Mouse (Mus musculus): Measurements from ENCODE around the gene Pde4a.

Pde4a gene

GRCm38 (mm10) chr9:21149077-21149653 is 16.3 kb upstream of the Pde4a start:
- no peak for DNase-seq (ENCODE audit: low read depth)

- DNase-seq (ENCODE audit: low read depth), result peak; percentile 90
Measured at GRCm38 (mm10) chr9:21149654-21150419, 15.7 kb upstream of the Pde4a start, which contains the start of gene Cdc37. Gene Cdc37, minus strand, starts transcription at chr9:21149982.

- DNase-seq (ENCODE audit: low read depth), result peak; percentile 45
Measured at GRCm38 (mm10) chr9:21152715-21153114, 12.8 kb upstream of the Pde4a start.

DNA sequence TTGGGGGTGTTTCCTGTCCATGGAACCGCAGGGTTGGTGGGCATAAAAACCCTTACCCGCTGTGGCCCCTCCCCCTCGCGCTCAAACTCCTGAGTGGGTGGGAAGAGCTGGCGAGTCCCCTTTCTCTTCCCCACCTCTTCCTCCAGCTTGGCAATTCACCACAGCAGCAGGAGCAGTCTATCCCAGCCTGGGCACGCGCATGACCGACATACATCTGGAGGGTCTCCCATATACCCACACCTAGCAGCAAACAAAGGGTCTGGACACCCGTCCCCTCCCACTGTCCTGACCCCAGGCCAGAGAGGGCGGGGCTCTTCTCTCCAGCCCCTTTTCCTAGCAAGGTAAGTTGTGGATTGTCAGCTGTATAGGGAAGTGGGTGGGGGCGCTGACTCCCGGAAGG is 12.2 kb upstream of the Pde4a start:
- DNase-seq (ENCODE audit: low read depth), result no peak

DNA sequence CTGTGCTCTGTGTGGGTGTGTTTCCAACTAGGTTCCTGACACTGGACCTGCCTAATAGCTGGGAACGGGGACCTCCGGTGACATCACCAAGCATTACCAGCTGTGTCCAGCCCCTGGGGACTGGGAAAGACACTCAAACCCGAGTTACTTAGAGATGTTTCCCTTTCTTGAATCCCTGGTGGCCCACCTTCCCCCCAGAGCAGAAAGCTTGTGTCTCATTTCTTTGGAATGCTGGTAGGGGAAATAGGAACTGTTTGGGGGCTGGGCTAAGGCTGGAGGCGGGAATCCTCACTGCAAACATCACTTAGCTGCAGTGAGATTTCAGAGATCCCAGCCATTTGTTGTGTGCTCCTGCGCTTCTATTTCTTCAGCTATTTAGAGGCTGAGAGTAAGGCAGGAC is 11.7 kb upstream of the Pde4a start:
- no peak for DNase-seq (ENCODE audit: low read depth)

GRCm38 (mm10) chr9:21154787-21155186 is 10.7 kb upstream of the Pde4a start:
- DNase-seq (ENCODE audit: low read depth), result no peak

DNA sequence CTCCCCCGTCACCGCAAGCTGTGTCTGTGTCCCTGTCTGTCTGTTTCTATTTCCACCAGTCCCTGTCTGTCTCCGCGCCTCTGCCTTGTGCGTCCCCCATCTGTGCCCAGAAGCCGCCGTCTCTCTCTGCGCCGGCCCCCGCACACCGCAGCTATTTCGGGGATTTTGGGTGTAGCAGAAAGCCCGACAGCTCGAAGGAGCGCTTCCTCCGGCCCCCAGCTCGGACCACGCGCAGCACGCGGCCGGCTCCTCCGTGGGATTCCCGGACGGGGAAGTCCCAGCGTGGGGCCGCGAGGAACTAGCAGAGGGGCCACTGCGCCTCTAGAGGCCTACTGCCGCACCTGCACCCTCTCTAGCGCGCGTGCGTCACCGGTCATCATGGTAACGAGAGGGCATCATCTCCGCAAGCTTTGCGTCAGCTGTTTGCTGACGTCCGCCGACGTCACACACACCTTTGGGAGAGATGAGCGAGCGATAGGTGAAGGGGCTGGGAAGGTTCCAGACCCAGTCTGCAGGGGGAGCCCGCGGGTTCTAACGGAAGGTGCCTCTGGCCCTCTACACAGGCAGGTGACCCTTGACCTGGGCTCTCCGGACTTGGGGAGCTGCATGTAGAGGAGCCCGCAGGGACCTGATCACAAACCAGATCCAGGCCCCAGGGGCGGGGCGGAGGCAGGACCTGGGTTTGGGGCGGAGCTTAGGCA is 4.2 kb upstream of the Pde4a start:
- peak; percentile 98 for DNase-seq (ENCODE audit: low read depth)

DNA sequence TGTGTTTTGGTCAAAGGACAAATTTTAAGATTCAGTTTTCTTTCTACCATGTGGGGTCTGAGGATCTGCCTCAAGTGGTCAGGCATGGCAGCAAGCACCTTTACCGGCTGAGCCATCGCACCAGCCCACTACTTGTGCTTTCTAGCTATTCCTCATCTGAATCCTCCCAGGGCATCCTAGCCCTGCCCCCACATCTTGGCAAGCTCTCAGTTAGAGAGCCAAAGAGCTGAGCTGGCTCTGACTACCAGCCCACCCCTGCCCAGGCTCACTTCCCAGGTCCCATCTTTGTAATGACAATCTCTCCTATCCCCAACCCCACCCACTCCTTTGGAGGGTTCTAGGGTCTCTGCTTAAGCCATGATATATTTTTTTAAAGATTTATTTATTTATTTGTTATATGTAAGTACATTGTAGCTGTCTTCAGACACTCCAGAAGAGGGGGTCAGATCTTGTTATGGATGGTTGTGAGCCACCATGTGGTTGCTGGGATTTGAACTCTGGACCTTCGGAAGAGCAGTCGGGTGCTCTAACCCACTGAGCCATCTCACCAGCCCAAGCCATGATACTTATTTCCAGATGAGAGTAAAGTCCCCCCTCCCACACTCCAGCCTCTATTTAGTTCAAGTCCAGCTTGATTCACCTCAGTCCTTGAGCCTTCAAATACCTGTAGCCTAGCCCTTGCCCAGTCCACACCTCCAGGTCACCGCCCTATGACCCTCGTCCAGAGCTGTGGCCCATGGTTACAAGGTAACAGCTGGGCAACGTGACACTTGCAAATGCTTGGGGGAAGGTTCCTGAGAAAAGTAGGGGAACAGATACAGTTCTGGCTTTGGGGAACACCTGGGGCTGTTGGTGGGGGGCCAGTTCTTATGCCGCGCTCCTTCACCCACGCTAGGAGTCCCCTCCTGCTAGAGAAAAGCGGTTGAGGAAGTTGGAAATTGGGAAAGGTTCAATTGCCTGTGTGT is 2.1 kb upstream of the Pde4a start:
- peak; percentile 37 for DNase-seq (ENCODE audit: low read depth)

DNA sequence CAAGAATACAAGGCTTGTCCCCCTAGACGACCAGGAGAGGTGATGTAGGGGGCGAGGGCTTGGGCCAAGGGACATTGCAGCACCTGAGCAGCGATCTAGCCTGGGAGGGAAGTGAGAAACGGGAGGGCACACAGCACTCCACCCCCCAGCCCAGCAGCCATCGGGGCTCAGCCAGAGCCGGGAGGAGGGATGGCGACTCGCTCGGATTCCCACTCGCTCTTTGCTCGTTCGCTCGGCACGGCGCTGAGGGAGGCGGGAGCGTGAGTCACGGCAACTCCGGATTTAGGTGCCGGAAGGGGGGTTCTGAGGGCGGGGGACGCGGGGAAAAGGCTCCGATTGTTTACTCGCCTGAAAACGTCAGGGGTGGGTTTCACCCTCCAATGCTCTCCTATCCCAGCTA is 1.4 kb upstream of the Pde4a start:
- DNase-seq (ENCODE audit: low read depth), result peak; percentile 63

DNA sequence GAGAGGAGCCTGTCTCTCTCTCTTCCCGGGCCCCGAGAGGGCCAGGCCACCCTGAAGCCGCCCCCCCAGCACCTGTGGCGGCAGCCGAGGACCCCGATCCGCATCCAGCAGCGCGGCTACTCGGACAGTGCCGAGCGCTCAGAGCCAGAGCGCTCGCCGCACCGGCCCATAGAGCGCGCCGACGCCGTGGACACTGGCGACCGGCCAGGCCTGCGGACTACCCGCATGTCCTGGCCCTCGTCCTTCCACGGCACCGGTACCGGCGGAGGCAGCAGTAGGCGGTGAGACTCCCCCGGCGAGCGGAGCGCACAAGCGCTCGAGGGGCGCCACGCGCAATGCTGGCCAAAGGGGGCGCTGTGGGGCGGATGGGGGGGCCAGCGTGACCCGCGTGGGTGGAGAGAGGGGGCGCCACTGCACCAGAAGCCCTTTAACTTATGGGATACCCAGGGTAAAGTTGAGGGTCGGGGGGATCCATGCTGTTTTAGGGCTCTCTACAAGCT is 488 bp downstream of the Pde4a start:
- DNase-seq (ENCODE audit: low read depth), result peak; percentile 73

DNA sequence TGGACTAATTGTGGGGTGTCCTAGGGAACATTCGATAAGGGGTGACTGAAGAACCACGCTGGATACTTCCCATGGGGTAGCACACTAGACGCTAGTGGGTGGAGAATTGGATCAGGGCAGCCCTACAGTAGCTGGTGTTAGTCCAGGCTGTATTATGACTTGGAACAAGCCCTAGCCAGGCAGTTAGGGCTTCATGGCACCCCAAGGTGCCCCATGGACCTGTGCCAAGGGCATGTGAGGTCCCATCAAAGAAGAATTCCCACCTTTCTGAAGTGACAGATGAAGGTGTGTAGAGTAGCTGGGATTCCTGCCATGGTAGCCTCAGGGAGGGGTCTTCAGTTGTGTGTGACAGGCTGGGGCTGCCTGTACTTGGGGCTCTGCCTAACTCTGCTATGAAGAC is 1.0 kb downstream of the Pde4a start:
- no peak for DNase-seq (ENCODE audit: low read depth)

- peak; percentile 71 for DNase-seq (ENCODE audit: low read depth)
Measured at GRCm38 (mm10) chr9:21167140-21168097, 1.9 kb downstream of the Pde4a start.

DNA sequence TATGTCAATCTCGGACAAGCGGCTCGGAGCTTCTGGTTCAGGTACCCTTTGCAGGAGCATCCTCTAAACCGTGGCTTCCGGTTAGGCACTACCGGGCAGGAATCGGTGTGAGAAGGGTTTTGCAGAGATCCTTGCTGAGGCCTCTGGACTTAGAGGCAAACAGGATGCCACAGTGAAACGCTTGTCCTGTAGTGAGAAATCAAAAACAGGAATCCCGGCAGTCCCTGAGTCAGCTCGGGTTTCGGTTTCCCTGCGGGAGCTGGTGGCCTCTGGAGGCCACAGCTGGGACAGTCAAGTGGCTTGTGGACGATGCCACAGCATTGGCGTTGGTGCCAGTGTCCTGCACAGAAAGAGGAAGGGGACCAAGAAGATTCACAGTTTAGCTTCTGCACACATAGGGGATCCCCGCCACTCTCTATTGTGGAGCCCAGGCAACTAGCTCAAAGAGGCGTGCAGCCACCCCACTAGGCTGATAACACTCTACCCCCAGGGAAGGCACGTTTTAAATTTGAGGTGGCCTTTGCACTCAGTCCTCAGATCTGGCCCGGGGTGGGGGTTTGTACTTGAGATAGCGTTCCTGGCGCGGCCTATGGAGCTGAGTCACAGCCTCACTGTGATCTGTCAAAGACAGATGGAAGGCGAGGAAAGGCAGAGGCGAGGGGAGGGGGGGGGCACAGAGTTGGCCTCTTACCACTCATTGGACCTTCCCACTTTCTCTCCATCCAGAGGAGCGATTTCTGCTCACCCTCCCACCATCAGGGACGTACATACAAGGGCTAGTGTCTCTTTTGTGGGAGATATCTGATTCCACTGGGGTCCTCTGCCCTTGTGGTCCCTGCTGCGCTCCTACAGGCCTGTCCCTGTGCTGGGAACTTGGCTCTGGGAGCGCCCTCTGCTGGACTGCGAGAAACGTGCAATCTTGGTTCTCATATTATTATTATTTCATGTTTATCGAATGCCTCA is 2.9 kb downstream of the Pde4a start:
- DNase-seq (ENCODE audit: low read depth), result peak; percentile 89

GRCm38 (mm10) chr9:21169157-21169556 is 3.6 kb downstream of the Pde4a start:
- DNase-seq (ENCODE audit: low read depth), result no peak

GRCm38 (mm10) chr9:21172364-21172763 is 6.8 kb downstream of the Pde4a start:
- DNase-seq (ENCODE audit: low read depth), result peak; percentile 72

GRCm38 (mm10) chr9:21180402-21180801 is 14.9 kb downstream of the Pde4a start:
- no peak for DNase-seq (ENCODE audit: low read depth)

- no peak for DNase-seq (ENCODE audit: low read depth)
Measured at GRCm38 (mm10) chr9:21180841-21181240, 15.3 kb downstream of the Pde4a start.

DNA sequence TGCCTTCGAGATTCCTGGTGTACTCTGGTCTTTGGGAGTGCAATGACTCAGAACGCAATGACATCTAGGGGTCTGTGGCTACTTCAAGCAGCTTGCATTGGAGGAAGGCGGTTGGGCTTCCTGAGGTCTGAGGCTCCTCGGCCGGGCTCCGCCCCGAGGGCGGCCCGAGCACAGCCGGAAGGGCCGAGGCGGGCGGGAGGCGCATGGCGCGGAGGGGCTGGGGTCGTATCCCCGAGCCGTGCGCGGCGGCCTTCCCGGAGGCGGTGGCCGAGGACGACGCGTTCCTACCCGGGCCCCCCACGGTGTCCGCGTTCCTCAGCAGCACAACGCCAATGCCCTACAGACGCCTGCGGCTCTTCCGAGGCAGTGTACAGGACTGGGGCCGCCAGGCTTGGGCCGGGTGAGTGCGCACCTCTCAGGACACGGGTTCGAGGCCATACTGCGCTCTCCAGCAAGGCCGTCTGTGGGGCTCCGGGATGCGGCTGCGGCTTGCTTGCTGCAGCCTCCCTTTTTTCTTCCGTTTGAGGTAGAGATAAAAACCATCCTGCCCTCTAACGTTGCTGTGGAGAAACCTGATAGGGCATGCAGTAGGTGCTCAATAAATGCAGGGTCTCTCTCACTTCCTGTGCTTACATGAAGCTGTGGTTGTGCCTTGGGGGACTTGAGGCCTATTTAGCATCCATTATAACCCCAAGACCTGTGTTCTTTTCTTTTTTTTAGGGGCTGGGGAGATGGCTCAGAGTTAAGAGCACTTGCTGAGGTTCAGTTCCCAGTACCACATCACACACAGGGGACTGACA is 16.1 kb downstream of the Pde4a start:
- DNase-seq (ENCODE audit: low read depth), result peak; percentile 55

GRCm38 (mm10) chr9:21183421-21183820 is 17.9 kb downstream of the Pde4a start:
- no peak for DNase-seq (ENCODE audit: low read depth)

Data from naive thymus-derived CD4-positive, alpha-beta T cell, adult 2 months (primary cell).